Mouse (Mus musculus): ENCODE measurements at regions not wholly inside any gene's neighbourhood (a gene's known extent, or its start where the extent isn't known, plus 50 kb on each side); places are given as distances from the start of the nearest gene placed in this dataset.

- peak; percentile 8 for DNase-seq (ENCODE audit: low read depth)
These were observed 218.7 kb upstream of the F930015N05Rik start for GRCm38 (mm10) chr11:64655162-64655561.

- no peak for DNase-seq (ENCODE audit: low read depth)
These were observed 226.7 kb upstream of the F930015N05Rik start for GRCm38 (mm10) chr11:64663166-64663565.

- no peak for DNase-seq (ENCODE audit: low read depth)
These were observed 230.6 kb upstream of the F930015N05Rik start for GRCm38 (mm10) chr11:64667010-64667409.

DNA sequence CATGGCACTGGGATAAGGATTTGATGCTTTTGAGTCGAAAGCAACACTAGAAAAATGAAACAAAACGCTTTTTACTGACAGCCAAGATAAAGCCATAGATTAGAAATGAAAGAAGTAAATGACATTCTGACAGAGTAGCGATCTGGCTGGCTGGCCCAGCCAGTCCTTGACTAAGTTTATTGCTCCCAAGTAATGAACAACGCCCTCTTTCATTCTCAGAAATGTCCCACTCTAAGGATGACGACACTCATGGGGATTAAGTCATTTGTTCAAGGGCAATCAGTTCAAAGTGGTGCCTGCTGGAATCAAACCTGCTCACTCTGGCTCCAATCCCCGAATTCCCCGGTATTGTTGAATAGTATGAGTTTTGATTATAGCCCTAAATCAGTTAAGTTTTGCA lies 231.1 kb upstream of the F930015N05Rik start:
- DNase-seq (ENCODE audit: low read depth) = no peak

DNA sequence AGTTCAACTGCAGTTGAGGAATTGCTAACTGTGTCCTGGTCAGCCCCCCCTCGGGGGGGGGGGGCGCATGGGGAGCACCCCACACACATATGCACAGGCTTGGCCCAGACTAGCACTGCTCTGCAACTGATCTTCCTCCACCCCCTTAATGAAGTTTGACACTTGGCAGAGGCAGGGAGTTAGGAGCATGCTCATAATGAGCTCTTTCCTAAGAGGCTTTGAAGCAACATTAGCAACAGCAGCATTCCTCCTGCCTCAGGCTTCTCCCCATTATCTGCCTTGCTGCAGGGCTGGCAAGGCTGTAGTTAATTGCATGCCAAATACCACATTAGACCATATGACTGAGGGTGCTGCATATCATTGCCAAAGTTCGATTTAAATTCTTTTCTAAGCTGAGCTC lies 235.4 kb upstream of the F930015N05Rik start:
- DNase-seq (ENCODE audit: low read depth) = no peak

- no peak for DNase-seq (ENCODE audit: low read depth)
These were observed 237.1 kb upstream of the F930015N05Rik start for GRCm38 (mm10) chr11:64673546-64673945.

GRCm38 (mm10) chr11:64703776-64704175 lies 267.3 kb upstream of the F930015N05Rik start:
- no peak for DNase-seq (ENCODE audit: low read depth)

DNA sequence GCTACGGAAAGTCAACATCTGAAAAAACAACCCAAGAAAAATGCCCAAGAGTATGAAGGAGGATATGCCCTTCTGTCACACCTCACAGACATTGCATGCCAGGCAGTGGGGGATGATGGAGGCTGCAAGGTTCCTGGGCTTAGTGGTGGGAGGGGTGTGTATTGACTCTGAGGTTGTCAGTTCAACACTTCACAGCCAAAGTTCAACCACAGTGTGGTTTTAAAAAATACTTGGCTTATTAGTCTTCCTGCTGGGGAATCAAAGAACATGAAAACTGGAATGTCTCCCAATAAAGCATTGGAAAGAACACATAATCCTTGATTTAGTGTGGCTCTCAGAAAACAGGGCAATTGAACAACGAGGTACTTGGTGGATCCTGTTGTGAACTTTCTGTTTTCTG lies 267.0 kb upstream of the Elac2 start:
- no peak for DNase-seq (ENCODE audit: low read depth)

GRCm38 (mm10) chr11:64715182-64715581 lies 263.7 kb upstream of the Elac2 start:
- DNase-seq (ENCODE audit: low read depth) = no peak

- peak; percentile 65 for DNase-seq (ENCODE audit: low read depth)
These were observed 260.3 kb upstream of the Elac2 start for GRCm38 (mm10) chr11:64718316-64719085.

DNA sequence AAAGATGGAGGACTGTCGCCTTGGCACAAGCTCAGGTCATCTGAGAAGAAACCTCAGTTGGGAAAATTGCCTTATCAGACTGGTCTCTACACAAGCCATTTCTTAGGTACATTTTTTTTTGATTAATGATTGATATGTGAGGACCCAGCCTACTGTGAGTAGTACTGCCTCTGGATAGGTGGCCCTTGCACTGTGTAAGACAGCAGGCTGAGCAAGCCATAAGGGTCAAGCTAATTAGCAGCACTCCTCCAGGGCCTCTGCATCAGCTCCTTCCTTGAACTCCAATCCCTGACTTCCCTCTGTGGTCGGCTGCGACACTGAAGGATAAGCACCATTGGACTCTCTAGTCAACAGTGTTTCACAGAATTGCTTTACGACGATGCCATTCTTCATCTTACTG lies 252.6 kb upstream of the Elac2 start:
- DNase-seq (ENCODE audit: low read depth) = no peak

DNA sequence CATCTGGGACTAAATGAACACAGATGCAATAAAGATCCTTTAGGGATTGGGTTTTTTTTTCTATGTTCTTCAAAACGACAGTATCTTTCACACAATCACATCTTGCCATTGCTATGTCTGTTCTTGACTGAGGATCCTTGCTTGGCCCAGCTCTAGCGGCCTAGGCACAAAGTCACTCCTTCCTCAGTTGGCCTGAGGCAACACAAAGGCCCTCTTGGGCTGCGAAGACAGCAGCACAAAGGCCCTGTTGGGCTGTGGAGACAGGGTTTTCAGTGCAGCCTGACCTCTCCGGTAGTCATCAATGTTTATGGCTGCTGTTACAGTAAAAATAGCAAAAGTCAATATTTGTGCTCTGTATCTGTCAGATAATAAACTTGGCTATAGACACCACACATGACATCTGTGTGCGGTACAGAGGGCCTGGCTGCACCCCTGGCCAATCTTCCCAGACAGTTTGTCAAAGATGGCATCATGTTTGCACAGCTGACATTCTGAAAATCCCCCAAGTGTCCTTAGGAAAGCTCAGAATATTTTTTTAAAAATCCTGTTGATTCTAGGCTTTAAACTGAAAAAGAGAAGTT lies 250.9 kb upstream of the Elac2 start:
- no peak for DNase-seq (ENCODE audit: low read depth)

DNA sequence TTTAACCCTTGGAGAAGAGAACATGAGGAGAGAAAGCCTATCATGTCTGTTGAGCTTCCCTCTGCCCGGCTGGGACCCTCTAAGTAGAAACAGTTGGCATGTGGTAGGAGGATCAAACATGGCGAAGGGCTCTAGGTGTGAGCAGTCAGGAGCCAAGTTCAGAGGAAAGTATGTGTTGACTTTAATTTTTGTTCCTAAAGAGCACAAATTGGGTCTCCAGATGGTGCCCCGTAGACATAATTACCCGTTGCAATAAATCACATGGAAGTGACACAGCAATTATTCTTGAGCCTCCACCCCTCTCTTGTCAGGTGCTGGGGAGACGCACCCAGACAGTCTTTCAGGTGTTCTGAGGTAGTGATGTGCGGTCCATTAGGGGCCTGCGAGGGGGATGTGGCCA lies 239.9 kb upstream of the Elac2 start:
- no peak for DNase-seq (ENCODE audit: low read depth)

DNA sequence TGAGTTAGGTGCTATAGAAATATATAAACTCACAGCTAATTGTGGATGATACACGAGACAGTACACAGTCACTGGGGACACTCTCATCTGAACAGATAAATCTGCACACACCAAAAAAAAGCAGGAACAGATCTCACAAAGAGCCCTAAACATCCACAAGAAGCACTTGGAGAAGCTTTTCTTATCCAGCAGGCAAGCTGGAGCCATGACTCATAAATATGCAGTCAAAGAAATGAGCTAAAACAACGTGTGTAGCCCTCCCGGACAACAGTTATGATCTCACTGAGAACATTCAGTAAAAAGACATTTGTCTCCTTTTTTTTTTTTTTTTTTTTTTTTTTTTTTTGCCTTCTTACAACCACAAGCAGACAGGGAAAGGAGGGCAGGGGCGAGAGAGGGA lies 235.1 kb upstream of the Elac2 start:
- no peak for DNase-seq (ENCODE audit: low read depth)

GRCm38 (mm10) chr11:64746146-64746545 lies 232.7 kb upstream of the Elac2 start:
- DNase-seq (ENCODE audit: low read depth) = no peak

DNA sequence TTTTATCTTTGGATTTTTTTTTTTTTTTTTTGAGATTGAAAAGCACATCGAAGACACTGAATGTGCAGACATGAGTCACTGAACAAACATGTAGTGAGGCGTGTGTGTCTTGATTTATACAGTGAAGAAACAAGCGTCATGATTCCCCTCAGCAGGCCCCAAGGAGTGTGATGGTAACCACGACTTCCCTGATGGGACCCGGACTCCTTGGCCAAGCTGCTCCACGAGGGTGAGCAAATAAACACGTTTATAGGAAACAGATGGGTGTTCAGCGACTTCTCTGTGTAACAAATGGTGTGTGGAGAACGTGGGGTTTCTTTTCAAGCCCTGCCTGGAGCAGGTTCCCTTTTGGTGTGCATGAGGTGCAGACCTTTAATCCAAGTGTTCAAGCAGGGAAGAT lies 228.9 kb upstream of the Elac2 start:
- no peak for DNase-seq (ENCODE audit: low read depth)

- DNase-seq (ENCODE audit: low read depth) = no peak
These were observed 226.5 kb upstream of the Elac2 start for GRCm38 (mm10) chr11:64752299-64752698.

DNA sequence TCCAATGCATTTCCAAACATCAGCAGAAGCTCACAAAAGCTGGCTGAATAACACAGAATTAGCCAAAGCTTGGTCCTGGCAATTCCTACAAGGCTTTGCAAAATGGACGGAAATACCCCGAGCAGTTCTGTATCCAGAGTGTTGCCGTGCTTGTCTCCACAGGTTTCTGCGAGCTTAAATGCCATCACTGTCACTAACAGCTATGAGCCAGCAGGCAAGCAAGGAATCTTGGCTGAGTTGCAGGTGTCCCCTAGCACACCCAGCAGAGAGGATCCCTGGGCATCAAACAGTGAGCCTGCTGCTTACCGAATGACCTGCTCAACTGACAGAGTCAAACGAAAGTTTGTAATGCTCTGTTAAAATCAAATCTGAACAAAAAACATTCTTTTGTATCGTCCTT lies 226.0 kb upstream of the Elac2 start:
- no peak for DNase-seq (ENCODE audit: low read depth)

GRCm38 (mm10) chr11:64754076-64754475 lies 224.8 kb upstream of the Elac2 start:
- no peak for DNase-seq (ENCODE audit: low read depth)

- DNase-seq (ENCODE audit: low read depth) = no peak
These were observed 223.3 kb upstream of the Elac2 start for GRCm38 (mm10) chr11:64755563-64755962.

- no peak for DNase-seq (ENCODE audit: low read depth)
These were observed 218.2 kb upstream of the Elac2 start for GRCm38 (mm10) chr11:64760626-64761025.

- DNase-seq (ENCODE audit: low read depth) = no peak
These were observed 216.1 kb upstream of the Elac2 start for GRCm38 (mm10) chr11:64762755-64763154.

- no peak for DNase-seq (ENCODE audit: low read depth)
These were observed 214.8 kb upstream of the Elac2 start for GRCm38 (mm10) chr11:64764056-64764455.

DNA sequence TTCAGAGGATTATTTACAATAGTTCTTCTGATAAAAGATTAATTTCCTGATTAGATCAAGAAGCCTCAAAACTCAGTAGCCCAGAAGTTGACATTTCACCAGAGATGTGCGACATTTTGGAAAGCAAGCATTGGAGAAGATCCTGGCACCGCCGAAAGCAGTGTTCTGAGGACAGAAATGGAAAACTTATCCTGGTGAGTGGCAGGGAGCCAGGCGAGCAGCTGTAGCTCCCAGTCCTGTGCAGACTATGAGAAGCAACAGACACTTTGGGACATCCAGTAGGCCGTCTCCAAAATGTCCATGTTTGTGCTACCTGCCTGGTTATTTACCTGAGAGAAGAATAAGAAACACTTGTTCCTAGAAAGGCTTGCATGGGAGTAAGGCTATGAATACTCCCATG lies 202.1 kb upstream of the Elac2 start:
- DNase-seq (ENCODE audit: low read depth) = no peak

All from c-Kit-positive CD71-negative TER-119-negative erythroid progenitor cells, embryonic 14.5 days (primary cell).